Mouse (Mus musculus) mammary gland, adult 2 months (tissue): ENCODE results near the gene Ppl. TPM values are rescaled to one million over a fixed set of nuclear protein-coding genes. Genes with fewer than 3 reads are reported as not detected.

ENCODE experiments used
- polyA plus RNA-seq: library from polyadenylated mRNA; depleted of rRNA; stranded (reverse); fragments of >200 nt; gene quantifications from 2 replicates; pipeline ENCODE4 v1.2.3, GENCODE M21; 2012; ENCODE audit warnings: low replicate concordance; rRNA removed

Gene Ppl
- polyA plus RNA-seq = 2.0 and 3.6 TPM in 2 replicates

GRCm38 (mm10) chr16:5132401-5132801 lies at the start of gene Ppl:
Gene Ppl, minus strand, starts transcription at chr16:5132421.

GRCm38 (mm10) chr16:5147037-5147385 lies 14.8 kb upstream of the Ppl start, which contains the start of gene Sec14l5:
Gene Sec14l5, plus strand, starts transcription at chr16:5147109.

GRCm38 (mm10) chr16:5049774-5050234 lies 82.4 kb downstream of the Ppl start, which contains the start of the genes Glyr1 and Ubn1:
Gene Glyr1, minus strand, starts transcription at chr16:5049863.
Gene Ubn1, plus strand, starts transcription at chr16:5050057.

Other genes with a start within 250 kb of the Ppl start
- 141 and 173 TPM in 2 replicates for gene Mgrn1, start 246.2 kb downstream of the Ppl start, polyA plus RNA-seq
- 104 and 109 TPM in 2 replicates for gene Nudt16l1, start 193.7 kb downstream of the Ppl start, polyA plus RNA-seq
- 49.7 and 51.0 TPM in 2 replicates for gene Anks3, start 168.2 kb downstream of the Ppl start, polyA plus RNA-seq
- not detected in 2 replicates for gene Sept12, start 134.6 kb downstream of the Ppl start, polyA plus RNA-seq
- gene Smim22, start 125.1 kb downstream of the Ppl start, polyA plus RNA-seq = 19.8 and 26.5 TPM in 2 replicates
- 134 and 212 TPM in 2 replicates for gene Rogdi, start 118.9 kb downstream of the Ppl start, polyA plus RNA-seq
- 51.4 and 80.5 TPM in 2 replicates for gene Glyr1, start 82.6 kb downstream of the Ppl start, polyA plus RNA-seq
- gene Ubn1, start 82.4 kb downstream of the Ppl start, polyA plus RNA-seq = 32.7 and 45.9 TPM in 2 replicates
- gene Sec14l5, start 14.7 kb upstream of the Ppl start, polyA plus RNA-seq = 0.26 and 8.9 TPM in 2 replicates
- 47.9 and 52.6 TPM in 2 replicates for gene Nagpa, start 71.6 kb upstream of the Ppl start, polyA plus RNA-seq
- gene AU021092, start 89.9 kb upstream of the Ppl start, polyA plus RNA-seq = 3.4 and 3.8 TPM in 2 replicates
- 63.7 and 65.6 TPM in 2 replicates for gene Alg1, start 101.2 kb upstream of the Ppl start, polyA plus RNA-seq
- 58.8 and 76.6 TPM in 2 replicates for gene Eef2kmt, start 123.6 kb upstream of the Ppl start, polyA plus RNA-seq